Mouse (Mus musculus): Measurements from ENCODE around the gene Ehbp1.

- no peak for TF ChIP-seq CTCF (IDR thresholded peaks at IDR 0.05; ENCODE audit: borderline replicate concordance, insufficient read depth, low read depth, low read length)
- TF ChIP-seq POLR2A (IDR thresholded peaks at IDR 0.05; ENCODE audit: borderline replicate concordance, insufficient read depth, low read length), result peak; percentile 73; the same call in 1 of the 2 replicates
Observed at GRCm38 (mm10) chr11:22286885-22287512, 55.1 kb downstream of the Ehbp1 start.
